Mouse (Mus musculus): ENCODE data around the gene 4921530L21Rik.

Gene 4921530L21Rik

DNA sequence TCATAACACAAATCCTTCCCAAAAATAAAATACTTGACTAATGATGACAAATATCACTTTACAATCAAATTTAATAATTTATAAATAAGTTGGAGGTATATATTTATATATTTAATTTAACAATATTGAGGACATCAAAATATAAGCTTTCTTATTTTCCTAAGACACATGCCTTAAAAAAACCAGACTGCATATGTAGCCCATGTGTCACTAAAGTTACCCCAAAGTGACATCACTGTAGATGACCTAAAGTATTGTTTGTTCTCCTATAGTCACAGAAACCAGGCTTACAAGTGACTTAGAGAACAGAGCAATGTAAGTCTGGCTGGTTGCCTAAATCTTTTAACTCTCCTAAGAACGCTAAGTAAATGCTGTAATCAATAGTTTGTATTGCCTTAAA is at the start of gene 4921530L21Rik:
Gene 4921530L21Rik (plus strand): TSS at position 301 of the 400 bp plus-strand sequence.
- no peak for DNase-seq

- no peak for DNase-seq
These were observed 47.2 kb upstream of the 4921530L21Rik start for GRCm38 (mm10) chr14:95833866-95834265.

DNA sequence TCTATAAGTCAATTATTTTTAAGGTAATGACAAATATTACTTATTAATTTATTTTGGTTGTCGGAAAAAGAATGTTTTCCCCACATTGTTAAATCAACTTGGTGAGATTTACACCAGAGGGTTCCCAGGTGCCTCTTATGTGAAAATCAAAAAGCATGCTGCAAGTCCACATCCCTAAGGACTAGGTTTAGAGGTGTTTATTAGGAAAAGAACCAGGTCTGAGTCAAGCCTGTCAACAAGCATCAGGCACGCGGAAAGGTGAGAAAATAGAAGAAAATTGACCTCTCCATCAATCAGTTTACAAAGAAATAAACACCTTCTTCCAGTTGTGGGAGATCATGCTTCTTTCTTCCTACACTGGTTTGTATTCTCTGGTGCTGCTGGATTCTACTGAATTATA is 18.1 kb upstream of the 4921530L21Rik start:
- no peak for DNase-seq

DNA sequence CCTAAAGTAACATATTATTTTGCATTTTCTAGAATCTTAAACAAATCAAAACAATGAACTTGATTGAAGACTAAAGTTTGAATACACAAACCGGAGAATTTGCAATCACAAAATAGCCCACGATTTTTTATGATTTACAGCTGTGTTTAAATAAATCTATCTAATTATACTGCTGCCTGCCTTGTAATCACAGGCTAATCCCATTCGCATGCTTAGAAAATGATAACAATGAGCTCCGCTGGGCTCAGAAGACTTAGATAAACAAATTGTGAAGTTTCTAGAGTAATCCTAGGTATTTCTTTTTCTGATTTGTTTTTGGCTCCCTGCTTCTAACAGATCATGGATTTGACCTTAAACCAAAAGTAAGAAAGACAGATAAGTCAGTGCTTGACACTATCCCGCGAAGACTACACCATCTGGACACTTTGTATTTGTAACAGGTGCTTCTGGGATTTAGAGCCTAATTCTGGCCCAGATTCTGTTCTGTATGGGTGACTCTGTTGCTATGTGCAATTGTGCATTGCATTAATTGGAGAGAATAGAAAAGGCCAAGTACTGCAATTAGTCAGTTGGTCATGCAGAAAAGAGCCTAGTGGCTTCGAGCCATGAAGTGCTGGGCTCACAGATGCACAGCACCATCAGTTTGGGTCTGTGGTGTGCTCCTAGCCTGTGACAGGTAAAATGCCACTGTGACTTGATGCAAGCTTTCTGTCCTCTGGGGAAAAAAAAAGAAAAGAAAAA is 15.2 kb upstream of the 4921530L21Rik start:
- DNase-seq = no peak

DNA sequence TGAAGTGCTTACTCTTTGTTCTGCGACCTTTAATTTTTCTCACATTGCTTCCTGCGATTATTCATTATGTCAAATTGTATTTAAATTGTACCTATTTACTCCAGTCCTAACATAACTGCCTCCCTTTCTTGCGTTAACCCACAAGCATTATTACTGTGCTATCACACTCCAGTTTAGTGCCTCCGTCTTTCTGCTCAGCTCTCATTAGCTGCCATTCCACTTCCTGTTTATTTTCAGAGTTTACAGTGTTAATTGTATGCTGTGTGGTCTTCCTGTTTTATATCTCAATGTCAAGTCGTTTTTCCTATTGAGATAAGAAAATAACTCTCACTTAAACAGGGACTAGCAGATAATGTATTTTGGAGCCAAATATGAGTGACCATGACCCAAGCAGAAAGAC is 9.0 kb upstream of the 4921530L21Rik start:
- no peak for DNase-seq

GRCm38 (mm10) chr14:95876785-95877510 is 4.1 kb upstream of the 4921530L21Rik start:
- peak; percentile 66 for DNase-seq

- DNase-seq = no peak
These were observed 3.5 kb upstream of the 4921530L21Rik start for GRCm38 (mm10) chr14:95877548-95877947.

- DNase-seq = no peak
These were observed 18.4 kb downstream of the 4921530L21Rik start for GRCm38 (mm10) chr14:95899458-95899857.

DNA sequence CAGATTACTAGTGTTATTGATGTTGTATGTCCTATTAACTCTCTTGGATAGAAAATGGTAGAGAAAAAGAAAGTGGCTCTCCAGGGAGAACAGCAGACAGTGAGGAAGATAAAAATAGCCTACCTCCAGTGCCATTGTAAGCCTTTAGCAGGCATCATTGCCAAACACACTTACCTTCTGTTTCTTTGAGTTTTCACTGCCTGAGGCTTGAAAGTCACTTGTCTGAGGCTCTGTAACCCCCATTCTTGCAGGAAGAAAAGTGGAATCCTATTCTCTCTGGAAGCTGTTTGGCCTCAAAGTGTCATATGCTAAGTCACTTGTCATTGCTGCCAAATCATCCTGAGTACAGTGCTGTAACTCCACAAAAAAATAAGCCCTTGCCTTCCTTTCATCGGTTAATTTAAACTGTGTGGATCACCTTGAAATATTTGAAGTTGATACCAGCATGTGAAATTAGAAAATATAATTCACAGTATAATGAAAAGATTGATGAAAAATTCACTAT is 23.6 kb downstream of the 4921530L21Rik start:
- DNase-seq = no peak

DNA sequence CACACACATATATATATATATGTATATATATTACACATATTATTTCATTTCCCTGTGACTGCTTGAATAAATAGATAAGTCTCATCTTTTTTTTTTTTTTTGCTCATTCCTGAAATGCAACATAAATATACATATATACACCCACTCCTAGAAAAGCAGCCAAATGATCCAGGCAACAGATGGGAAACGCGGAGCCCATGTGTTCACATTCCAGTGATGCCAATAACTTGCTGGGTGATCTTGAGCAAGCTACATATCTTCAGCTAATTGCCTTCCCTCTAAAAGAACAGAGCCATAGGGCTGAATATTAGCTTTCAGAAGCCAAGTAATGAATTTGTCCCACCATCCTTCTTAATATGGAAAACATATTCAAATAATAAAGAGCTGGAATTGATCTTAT is 32.2 kb downstream of the 4921530L21Rik start:
- DNase-seq = peak; percentile 50

DNA sequence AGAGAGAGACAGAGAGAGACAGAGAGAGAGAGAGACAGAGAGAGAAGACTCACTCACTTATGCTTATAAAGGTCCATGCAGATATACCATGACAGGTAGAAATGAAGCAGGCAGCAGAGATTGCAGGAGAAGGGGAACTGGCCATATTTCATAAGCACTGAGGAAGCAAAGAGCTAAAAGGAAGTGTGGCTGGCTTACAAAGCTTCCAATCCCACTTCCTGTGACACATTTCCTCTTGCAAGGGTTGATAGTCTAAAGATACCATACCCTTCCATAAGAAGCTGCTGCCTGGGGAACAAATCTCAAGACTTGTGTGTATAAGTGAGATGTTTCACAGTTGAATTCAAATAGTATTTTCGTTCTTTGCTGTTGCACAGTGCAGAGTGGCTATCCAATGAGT is 45.7 kb downstream of the 4921530L21Rik start:
- DNase-seq = no peak

DNA sequence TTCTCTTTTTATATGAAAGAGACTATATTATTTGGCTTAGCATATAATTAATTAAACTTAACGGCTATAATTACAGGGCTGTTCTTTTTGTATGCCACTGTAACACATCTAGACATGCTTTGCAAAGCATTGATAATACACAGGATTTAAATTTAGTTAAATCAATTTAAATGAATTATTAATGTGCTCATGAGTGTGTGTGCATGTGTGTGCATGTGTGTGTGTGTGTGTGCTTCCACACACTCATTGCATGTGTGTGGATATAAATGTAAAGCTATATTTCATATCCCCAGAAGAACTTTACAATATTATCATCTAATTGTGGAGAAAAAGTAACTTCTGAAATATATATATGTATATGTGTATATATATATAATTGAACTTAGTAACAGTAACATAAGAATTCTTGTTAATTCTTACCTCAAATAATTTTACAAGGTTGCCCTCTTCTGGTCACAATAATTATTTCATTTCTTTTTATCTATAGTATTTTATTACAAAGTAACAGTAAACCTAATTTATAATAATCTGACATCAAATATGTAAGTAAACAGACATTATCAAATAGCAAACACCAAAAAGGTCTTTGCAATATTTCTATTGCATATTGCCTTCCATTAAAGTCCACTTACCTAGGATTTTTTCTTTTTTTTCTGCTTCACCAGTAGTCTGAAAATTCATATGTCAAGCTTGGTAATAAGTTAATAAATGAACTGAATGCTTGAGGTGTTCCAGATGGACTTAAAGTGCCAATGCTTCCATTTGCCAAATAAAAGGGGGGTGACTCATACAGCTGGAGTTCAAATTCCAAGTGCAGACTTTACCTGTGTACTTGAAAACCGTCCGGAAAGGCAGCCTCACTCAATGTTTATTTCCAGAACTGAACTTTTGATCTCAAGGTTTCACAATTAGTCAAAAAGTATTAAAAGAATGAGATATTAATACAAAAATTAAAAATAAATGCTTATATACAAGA is 47.0 kb downstream of the 4921530L21Rik start:
- no peak for DNase-seq

All from right cerebral cortex, postnatal 4 days (tissue).